Mouse (Mus musculus): ENCODE data around the gene Ccdc142.
A peak's percentile ranks its signal among the peaks of the same experiment; 100 is the strongest.

Ccdc142 gene

GRCm38 (mm10) chr6:83118825-83119733, 17.7 kb downstream of the Ccdc142 start:
- DNase-seq: no peak

GRCm38 (mm10) chr6:83119734-83120051, 18.3 kb downstream of the Ccdc142 start:
- DNase-seq: peak; percentile 38

GRCm38 (mm10) chr6:83120930-83121862, 19.8 kb downstream of the Ccdc142 start, which contains the start of gene Wbp1:
Gene Wbp1 (minus strand): TSS chr6:83121559.
- peak; percentile 90 for DNase-seq

GRCm38 (mm10) chr6:83121863-83122710, 20.7 kb downstream of the Ccdc142 start:
- no peak for DNase-seq

- no peak for DNase-seq
These were observed 21.6 kb downstream of the Ccdc142 start for GRCm38 (mm10) chr6:83122961-83123360.

GRCm38 (mm10) chr6:83124851-83125312, 23.5 kb downstream of the Ccdc142 start:
- peak; percentile 93 for DNase-seq

GRCm38 (mm10) chr6:83125331-83125730, 23.9 kb downstream of the Ccdc142 start, which contains the start of gene Ino80b:
Gene Ino80b (minus strand): TSS chr6:83125431.
- no peak for DNase-seq

- DNase-seq: no peak
These were observed 26.0 kb downstream of the Ccdc142 start for GRCm38 (mm10) chr6:83127419-83127818.

- peak; percentile 76 for DNase-seq
These were observed 30.2 kb downstream of the Ccdc142 start for GRCm38 (mm10) chr6:83131469-83132034.

- no peak for DNase-seq
These were observed 30.9 kb downstream of the Ccdc142 start for GRCm38 (mm10) chr6:83132176-83132919.

- no peak for DNase-seq
These were observed 32.8 kb downstream of the Ccdc142 start for GRCm38 (mm10) chr6:83134226-83134625.

- peak; percentile 57 for DNase-seq
These were observed 33.6 kb downstream of the Ccdc142 start, which contains the start of gene Rtkn for GRCm38 (mm10) chr6:83134951-83135513. Gene Rtkn (plus strand): TSS chr6:83135463.

- DNase-seq: peak; percentile 82
These were observed 34.3 kb downstream of the Ccdc142 start for GRCm38 (mm10) chr6:83135571-83136161.

GRCm38 (mm10) chr6:83136291-83136880, 35.0 kb downstream of the Ccdc142 start:
- no peak for DNase-seq

GRCm38 (mm10) chr6:83136881-83137575, 35.6 kb downstream of the Ccdc142 start:
- peak; percentile 82 for DNase-seq

GRCm38 (mm10) chr6:83137576-83137950, 36.2 kb downstream of the Ccdc142 start:
- peak; percentile 89 for DNase-seq

GRCm38 (mm10) chr6:83138056-83138455, 36.7 kb downstream of the Ccdc142 start:
- no peak for DNase-seq

- DNase-seq: no peak
These were observed 38.6 kb downstream of the Ccdc142 start for GRCm38 (mm10) chr6:83140044-83140443.

GRCm38 (mm10) chr6:83141636-83142035, 40.2 kb downstream of the Ccdc142 start:
- no peak for DNase-seq
